Mouse (Mus musculus) layer of hippocampus, adult 9-10 months (tissue): ENCODE results near the gene Lrrc4.

Experiments used
- DNase-seq: peaks from one replicate; pipeline ENCODE4 v3.0.0; 2022; ENCODE audit warnings: low spot score

Lrrc4 gene

DNA sequence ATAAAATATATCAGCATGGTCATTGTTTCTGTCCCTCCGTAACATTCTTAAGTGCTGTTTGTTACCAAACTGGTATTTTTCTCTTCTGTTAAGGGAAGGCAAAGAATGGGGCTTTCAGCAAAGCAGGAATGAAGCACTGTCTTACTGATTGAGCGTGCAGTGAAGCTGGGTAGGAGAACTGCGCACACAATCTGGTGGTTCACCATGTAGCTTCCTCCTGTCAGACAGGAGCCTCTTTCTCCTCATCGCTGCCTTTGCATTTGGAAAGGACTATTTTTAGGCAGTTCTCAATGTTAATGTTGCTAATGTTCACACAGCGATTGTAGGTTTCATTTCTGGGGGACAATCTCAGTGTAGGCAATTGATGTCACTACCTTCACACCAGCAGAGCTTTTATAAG lies 162.3 kb downstream of the Lrrc4 start:
- DNase-seq, result no peak

DNA sequence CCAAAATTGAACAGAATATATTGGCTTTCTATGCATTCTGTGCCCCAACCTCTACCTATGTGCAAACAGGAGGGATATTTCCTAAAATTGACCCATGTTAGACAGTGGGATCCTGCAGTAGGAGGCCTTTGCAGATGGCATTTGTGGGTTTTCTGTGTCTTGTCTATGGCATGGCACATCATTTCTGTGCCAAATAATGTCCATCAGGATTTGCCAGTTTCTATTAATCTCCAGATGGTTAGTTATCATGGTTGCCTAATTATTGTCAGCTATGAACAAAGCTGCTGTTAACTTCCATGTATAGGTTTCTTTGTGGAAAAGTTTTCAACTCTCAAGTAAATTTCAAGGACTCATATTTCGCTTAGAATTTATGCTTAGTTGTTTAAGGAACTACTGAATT lies 164.0 kb downstream of the Lrrc4 start:
- no peak for DNase-seq

DNA sequence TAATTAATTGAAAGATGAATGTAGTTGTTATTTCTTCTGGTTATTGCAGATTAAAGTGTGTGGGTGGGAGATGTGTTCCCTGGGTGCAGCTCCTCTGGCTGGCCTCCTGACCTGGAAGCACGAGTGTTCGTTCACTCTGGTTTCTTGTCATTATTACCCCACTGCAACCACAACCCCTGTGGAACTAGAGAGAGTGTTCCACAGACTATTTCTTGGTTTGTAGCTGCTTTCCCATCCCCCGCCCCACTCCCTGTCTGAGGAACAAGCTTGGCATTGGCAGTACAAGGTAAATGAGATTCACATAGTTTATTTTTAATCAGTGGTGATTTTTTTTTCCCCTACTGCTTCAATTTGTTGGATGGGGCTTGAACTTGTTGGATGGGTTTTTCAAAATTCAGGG lies 166.8 kb downstream of the Lrrc4 start:
- no peak for DNase-seq

DNA sequence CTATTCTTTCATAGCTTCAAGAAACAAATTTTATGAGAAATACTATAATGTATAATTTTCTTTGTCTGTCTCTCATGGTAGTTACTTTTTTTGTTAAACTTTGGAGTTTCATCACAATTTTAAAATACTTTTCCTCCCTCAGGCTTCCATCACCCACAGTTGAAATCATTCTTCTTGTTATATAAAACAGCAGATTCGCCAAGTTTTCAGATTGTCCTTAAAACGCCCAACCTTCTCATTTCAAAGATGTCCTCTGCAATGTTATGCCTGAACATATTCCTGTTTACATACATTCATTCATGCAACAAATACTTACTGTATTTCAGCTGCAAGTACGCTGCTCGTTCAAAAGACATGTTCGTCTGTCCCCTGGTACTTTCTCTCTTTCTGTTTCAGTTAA lies 167.9 kb downstream of the Lrrc4 start:
- DNase-seq, result no peak

DNA sequence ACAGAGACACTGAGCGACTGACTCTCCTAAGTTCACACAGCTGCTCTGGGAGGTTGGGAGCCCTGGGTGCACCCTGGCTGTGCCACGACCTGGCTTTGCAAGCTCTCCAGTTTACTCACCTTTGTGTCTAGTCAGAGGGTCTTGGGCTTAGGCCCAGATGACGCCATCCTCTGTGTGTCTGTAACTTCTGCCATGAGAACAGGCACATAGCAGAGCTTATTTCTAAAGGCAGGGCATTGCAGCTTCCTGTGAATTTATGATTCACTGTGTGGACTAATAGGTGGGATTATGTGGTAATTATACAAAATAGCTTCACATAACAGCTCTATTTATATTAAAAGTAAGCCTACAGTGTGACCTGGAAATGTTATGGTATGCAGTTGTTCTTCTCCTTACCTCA lies 168.5 kb downstream of the Lrrc4 start:
- no peak for DNase-seq

DNA sequence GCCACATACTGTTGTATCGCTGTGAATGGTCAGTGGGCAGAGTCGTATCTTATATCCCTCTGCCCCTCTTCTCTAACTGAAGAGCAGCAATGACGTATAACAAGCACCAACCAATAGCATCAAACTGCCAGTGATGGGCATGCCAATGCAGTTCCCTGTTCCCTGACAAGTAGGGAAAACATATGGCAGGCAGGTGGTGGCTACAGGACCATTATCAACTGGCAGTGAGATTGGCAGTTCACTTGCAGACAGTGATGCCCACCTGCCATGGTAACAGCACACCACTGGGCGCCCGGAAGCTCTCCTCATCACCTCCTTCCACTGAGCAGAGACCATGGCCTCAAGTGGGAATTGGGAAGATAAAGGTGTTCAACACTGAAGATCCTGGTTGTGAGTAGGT lies 175.0 kb downstream of the Lrrc4 start:
- DNase-seq, result no peak

DNA sequence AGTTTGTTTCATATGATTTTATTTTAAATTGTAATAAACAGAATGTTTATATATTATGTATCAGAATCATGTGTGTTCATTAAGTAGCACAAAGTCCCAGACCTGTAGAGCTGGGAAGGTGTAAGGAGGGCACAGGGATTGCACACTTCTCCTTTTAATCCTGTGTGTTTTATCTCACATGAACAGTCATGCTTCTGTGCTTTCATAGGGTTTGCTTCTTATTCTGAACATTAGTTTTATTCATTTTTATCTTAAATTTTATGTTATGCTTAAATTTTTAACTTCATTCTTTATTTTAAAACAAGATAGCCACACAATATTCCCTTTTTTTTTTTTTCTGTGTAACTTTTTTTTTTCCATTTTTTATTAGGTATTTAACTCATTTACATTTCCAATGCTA lies 186.3 kb downstream of the Lrrc4 start:
- no peak for DNase-seq

DNA sequence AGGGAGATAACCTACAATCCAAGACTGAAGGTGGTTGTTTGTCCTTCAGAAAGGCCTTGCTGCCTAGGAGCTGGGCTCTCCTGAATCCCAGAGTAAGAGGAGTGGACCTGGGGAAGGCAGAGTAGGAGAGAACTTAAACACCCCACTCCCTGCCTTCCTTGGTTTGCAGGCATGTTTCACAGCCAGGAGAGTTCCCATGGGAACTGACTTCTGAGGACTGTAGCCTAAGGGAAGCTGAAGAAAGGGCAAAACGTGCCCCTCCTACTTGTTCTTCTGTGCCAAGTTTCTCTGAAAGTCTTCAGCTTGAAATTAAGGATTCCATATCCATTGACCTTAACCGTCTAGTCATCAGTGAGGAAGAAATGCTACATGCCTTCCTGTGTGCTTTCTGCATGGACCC lies 188.6 kb downstream of the Lrrc4 start:
- no peak for DNase-seq

DNA sequence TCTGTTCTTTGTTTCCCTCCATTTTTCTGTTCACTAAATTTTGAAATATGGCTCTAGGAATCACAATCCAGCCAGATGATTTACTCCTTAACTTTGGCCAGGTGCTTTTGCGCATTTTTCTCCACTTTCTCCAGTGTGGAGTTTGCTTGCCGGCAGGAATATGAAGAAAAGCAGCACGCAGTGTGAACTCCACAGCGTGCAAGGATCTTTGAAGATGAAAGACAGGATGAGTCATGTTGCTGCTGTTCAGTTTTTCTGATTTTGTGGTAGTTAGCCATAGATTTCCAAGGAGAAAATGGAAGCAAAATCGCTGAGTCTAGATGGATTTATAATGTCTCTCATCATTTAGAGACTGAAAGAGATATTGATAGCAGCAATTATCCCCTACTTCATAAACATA lies 191.5 kb downstream of the Lrrc4 start:
- DNase-seq, result no peak

DNA sequence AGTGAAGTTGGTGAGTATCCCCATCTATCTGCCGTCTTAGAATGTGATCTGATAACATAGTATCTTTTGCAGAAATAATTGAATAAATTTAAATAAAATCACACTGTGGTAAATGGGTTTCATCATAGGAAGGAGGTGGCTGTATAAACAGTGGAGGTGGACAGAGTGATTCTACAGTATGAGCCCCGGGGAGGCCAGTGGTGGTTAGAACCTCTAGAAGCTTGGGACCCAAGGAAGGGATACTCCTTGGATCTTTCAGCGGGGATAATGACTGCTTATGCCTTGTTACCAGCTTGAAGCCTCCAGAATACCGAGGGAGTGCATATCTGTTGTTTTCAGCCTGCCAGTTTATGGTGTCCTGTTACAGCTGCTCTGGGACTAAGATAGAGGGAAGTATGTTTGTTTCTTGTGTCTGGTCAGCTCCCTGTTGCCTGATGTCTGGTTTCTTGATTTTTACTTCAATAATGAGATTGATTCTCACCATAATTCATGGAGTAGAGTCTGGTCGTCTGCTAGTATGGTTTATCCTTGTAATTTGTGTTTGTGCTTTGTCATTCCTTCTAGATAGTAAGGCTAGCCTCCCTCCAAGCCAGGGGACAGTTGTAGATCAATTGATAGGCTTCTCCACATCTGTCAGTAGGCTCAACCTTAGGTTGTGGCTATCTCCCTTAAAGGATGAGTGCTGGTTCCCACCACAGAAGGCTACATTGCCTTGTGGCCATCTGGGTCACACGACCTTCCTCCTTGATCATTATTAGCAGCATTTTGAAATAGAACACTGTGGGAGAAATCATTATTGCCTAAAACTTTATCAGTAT lies 195.8 kb downstream of the Lrrc4 start:
- no peak for DNase-seq

DNA sequence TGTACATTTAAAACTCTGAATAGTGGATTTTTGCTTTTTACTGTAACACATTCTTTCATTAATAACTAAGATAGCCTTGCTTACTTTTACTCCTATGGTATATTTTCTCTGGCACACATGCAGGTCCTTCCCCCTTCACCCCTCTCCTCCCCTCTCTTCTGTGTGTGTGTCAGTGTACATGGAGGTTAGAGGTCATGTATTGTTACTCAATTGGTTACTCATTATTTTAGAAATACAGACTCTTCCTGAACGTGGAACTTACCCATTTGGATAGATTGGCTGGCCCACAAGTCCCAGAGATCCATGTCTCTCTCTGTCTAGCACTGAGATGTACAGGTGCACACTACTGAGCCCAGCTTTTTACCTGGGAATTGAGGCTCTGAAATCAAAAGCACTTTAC lies 196.5 kb downstream of the Lrrc4 start:
- DNase-seq, result no peak

DNA sequence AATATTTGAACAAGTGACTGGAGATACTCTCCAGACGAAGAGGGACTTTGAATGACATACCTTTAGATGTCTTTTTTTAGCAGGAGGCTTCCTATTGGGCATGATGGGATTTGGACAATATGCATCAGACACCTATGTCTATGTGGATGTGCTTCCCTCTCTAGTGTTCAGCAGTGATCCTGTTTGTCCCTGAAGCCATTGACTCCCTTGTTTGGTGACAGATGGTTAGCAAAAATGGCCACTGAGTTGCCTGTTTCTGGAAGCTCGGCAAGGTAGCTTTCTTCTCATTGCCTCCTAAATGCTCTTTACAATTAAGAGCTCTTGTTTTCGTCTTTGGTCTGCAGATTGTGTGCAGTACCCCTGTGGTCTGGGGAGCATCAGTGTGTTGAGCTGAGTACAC lies 197.9 kb downstream of the Lrrc4 start:
- no peak for DNase-seq

DNA sequence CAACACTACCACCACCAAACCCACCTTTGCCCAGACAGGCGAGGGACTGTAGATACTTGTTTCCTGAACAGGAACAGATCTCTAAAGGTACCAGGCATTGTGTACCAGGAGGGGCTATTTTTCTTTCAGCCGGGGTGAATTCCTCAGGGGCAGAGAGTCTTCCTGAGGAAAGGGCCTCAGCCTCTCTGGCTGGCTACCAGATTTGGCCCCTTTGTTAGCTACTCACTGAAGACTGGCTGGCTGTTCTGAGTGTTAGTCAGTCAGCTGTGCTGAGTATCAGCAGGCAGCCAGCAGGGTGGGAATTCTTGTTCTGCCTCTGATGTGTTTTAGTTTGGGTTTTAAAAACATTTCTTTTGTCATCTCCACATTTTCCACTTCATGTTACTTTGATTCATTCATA lies 198.4 kb downstream of the Lrrc4 start:
- no peak for DNase-seq

DNA sequence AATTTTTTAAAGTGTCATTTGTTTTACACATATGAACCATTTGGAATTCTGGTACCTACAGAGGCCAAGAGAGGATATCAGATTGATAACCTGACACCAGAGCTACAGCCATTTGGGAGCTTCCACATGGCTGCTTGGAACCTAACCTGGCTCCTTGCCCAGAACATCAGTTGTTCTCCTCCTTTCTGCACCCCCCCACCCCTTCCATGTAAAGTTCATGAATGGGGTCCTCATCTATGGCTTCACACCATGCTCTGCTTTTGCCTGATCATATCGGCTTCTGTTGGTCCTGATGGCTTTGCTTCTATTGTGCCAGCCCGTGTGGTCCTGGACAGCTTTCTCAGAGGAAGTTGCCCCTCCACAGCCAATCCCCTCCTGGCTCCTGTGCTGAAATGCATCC lies 200.6 kb downstream of the Lrrc4 start:
- DNase-seq, result no peak

DNA sequence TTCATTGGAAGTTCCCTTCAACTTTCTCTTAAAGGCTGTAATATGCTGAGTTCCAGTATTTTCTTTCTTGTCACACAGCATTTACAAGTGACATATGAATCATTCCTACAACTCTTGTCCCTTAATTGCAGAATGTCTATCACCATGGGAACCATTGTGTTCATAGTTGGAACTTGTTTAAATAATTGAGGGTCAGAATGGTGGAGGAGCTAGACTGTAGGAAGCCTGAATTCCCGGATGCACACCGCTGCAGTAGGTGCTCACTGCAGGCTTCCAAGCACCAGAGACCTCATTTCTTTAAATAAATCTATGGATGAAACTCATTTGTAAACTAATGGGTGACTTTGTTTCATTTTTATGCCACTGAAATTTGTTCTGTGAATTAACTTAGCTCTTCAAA lies 201.7 kb downstream of the Lrrc4 start:
- no peak for DNase-seq

DNA sequence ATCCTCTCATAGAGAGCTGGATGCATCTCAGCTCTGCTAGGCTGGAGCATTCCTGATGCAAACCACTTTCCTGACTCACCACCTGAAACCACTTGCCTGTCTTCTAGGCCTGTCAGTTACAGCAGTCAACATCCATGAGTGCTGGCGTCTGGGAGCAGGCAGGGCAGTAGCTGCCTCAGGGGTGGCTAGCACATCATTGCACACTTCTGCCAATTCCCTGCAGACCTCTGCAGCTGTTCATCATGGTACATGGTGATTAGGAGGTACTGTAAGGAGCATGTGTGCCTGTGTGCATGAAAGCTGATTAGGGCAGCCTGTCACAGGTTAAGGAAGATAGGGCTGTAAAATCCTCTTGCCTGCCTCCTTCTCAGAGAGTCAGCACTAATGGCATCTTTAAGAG lies 203.1 kb downstream of the Lrrc4 start:
- DNase-seq, result no peak

DNA sequence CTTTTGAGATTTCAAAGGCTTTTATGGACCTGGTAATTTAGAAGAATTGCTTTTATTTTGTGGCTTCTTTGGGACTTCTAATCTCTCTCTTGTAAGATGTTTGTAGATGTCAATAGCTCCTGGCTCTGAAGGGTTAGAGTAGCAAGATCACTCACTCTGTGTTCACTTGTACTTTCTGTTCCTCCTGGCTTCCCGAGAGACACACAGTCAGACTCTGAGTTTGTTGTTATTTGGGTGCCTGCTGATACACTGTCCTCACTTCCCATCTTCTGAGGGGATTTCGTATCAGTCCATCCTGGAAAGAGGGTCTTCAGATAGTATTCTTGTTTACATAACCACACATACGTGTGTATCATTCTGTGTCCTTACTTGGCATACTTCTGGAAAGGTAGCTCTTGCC lies 208.6 kb downstream of the Lrrc4 start:
- DNase-seq, result no peak

DNA sequence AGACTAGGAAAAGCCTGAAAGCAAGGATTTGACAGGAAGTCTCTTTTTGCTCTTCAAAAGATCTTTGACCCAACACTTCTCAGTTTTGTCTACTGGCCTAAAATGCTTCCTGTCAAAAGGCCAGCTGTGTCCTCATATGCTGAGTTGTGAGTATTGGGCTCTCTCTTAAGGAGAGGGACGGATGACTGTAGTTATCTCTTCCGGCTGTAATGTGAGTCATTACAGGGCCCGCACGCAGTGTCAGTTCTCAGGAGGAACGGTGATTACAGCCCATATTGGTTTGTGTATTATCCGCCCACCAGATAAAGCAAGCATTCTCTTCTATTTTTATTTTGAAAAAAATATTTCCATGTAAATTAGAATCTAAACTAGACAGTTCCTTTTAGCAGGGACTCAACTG lies 209.0 kb downstream of the Lrrc4 start:
- DNase-seq, result no peak

DNA sequence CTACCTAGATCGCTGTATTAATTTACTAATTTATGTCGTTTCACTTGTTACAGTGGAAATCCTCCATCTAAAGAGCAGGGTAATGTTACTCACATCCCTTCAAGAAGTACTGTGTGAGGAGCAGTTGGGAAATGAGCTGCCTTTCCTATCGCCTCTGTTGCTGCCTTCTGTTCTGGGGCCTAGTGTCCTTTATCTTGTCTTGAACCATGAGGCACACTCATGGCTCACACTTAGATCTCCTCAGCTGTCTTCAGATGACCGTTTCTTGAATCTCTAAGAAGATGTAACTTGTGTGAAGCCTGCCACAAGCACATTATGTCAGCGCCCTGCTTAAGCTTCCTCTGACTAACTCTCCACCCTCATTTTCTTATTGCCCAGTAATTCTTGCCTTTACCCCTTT lies 209.6 kb downstream of the Lrrc4 start:
- DNase-seq, result no peak

DNA sequence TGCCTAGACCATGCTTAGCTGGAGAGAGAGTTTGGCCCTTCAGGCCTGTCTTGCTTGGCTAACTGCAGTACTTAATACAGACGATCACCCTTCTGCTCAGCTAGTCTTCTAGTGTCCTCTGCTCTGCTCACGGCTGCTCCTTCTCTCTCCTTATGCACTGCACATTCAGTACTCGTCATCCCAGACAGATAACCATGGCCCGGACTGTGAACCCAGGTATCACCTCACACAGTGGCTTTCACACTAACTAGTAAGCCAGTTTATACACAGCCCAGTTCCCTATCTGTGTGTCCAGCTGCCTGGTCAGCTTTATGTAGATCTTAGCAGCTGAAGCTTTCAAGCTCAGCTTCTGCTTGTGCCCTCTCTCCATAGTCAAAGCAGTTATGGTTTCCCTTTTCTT lies 210.1 kb downstream of the Lrrc4 start:
- DNase-seq, result no peak

DNA sequence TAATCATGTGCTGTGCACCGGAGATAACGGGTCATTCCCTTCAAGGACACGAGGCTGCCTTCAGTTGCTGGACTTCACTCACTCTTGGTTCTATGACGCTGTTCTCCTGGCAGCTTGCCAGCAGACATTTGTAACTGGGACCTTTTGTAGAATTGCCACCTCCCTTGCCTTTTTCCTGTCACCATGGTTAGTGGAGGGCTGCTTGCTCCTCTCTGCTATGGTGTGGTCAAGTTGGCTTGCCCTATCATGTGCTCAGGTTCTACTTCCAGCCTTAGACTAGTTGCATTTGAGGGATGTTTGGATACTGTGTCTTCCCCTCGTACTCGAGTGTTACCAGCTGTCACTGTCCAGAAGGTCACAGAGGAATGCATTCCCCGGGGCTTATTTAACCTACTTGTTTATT lies 212.8 kb downstream of the Lrrc4 start:
- no peak for DNase-seq

DNA sequence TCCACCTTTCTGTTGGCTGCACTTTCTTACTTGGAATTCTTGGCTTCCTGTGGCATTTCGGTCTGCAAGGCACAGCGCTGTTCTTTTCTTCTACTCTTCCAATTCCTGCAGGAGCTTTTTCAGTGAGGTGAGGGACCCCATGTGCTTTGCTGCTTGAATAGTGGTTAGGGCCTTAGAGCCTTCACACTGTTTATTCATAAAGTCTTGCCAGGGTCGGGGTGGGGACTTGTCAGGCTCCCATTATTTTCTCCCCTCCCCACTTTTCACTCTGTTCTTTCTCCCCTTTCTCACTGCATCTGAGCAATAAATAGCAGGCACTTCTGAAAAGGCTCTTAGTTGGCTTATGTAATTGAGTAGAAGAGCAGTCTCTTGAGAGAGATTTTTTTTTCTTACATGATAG lies 213.2 kb downstream of the Lrrc4 start:
- no peak for DNase-seq

DNA sequence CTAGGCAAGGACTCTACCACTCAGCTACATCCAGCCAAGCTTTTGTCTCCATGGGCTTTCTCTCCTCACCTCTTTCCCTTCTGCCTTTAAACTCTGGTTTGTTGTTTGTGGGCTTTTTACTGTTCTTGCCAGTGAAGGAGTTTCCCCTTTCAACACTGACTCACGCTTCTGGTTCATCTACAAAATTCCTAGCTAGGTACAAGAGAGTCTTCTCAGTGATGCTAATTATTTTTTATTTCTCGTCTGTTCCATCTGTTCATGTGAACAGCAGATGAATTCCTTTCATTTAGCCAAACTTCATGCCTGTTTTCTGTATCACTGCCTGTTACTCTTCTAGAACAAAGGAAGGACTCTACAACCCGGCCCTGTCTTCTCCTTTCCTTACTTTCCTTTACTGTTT lies 215.6 kb downstream of the Lrrc4 start:
- DNase-seq, result peak; percentile 52

DNA sequence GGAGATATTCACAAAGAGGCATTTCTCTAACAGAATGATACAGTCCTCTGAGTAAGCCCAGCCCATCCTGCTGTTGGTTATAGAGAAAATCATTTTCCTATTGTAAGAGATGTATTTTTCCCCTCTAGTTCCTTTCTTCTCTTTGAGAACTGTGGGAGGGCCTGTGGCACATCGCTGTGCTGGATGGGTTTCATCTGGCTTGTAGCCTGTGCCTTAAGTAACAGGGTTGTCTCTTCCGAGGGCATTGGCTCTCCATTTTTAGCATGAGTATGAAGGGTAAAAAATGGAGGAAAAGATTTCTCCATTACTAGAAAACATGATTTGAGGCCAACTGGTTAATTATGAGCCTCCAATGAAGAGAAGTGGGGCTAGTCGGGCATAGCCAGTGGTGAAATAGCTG lies 216.1 kb downstream of the Lrrc4 start:
- no peak for DNase-seq

DNA sequence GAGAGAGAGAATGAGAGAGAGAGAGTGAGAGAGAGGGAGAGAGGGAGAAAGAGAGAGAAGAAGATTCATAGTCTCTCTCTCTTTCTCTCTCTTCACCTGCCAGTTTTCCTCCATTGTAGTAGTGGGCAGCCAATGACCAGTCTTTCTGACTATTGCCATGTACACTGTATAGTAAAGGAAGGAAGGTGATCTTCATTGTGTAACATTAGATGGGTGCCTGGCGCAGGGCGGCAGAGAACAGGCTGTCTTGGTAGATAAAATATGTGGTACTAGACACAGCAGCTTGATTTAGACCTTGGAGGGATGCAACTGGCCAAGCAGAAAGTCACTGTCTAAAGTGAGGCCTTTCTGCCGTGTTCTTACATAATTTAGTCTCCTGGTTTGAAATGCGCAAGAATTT lies 216.7 kb downstream of the Lrrc4 start:
- DNase-seq, result no peak
